Mouse (Mus musculus): ENCODE measurements around the gene Stx5a.

DNA sequence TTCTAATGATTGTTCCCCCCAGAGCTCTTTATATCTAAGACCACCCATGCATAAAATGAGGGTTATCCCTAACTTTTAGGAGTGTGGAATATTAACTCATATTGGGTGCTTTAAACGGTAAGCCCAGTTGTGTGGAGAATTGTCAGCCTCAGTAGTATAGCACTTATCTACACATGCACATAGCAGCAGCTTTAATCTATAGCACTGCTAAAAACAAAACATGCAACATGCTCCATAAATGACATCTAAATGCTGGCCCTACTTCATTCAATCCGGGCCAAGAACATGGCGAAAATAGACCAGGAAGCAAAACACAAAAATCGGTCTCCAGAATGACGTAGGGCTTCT, 18.7 kb upstream of the Stx5a start:
- TF ChIP-seq CTCF (IDR thresholded peaks at IDR 0.05; ENCODE audit: low read depth), result no peak
- TF ChIP-seq EP300 (IDR thresholded peaks at IDR 0.05; ENCODE audit: low read depth), result no peak

Measured in liver, postnatal 0 days (tissue).